Mouse (Mus musculus): Measurements from ENCODE around the gene Shc4. TPM values are rescaled to one million over a fixed set of nuclear protein-coding genes. Genes with fewer than 3 reads are reported as not detected.
A peak's percentile ranks its signal among the peaks of the same experiment; 100 is the strongest.

Gene Shc4
- polyA plus RNA-seq, 1 experiment = 4.8 TPM

DNA sequence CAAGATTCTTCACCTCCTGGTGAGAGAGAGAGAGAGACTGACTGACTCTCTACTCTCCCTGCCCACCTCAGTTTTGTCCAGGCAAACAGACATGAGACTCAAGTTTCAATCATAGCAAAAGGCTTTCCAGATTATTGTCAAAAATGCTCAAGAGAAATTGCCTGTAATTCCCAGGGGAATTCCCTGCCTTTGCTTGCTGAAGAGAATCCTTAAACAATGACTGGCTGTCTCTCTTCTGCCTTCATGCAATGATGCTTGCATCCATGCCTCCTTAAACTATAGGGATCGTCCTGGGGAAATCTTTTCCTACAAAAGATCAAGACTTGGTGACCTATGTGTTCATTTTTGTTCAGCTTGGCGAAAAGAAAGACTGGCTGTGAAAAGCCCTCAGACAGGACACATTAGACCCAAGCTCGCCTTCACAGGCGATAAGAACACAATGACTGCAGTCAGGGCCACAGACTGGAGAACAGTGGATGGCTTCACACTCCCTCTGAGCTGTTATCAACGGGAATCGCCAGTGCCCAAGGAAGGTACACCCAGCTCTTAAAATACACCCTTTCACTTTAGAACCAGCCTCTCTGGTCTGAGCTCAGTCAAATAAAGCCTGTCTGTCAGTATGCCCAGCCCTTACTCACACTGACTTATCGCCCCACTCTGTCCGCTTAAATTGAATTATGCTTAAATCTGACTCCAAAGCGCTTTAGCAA is 38.4 kb downstream of the Shc4 start:
- DNase-seq (ENCODE audit: extremely low spot score in 1 of 2, low spot score in 1 of 2) = no peak

DNA sequence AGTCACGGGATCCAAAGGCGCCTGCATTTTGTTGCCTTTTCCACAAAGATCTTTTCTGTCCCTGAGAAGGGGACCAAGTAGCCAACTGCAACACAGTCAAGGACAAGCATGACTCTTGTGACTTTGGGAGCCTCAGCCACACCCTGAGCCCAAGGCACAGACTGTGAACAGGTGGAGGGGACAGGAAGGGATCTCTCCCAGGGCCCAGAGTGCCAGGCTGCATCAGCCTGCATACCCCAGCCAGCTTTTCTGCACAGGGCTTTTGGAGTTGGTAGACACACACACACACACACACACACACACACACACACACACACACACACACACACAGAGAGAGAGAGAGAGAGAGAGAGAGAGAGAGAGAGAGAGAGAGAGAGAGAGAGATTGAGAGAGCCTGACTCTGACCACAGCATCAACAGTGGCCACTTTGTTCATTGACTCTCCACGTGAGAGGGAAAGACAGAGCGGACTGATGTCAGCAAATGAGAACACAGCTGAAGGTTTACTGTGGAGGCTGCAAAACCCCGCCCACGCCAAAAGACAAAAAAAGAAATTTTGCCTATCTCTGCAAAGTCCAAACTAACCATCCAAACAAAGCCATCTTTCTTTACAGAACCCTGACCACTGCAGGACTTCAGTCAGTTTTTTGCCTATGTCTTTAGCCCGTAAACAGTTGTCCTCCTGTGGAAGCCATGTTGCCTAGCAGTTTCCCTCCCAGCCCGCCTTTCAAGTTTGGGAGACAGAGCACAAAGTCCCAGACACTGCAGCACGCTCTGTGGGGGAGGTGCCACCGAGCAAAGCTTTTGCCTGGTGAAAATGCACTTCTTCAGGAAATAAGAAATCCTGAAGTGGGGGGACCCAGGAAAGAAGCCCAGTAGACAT is 39.1 kb downstream of the Shc4 start:
- peak in 1 of 2 experiments; percentile 56 for DNase-seq (ENCODE audit: extremely low spot score in 1 of 2, low spot score in 1 of 2)

GRCm38 (mm10) chr2:125683895-125684294 is 40.1 kb downstream of the Shc4 start:
- DNase-seq (ENCODE audit: extremely low spot score in 1 of 2, low spot score in 1 of 2) = no peak

- DNase-seq (ENCODE audit: extremely low spot score in 1 of 2, low spot score in 1 of 2) = no peak
Measured at GRCm38 (mm10) chr2:125681811-125682210, 42.1 kb downstream of the Shc4 start.

GRCm38 (mm10) chr2:125672957-125673631 is 50.9 kb downstream of the Shc4 start, which contains the start of gene Eid1:
Gene Eid1, plus strand, starts transcription at chr2:125673095.
- peak; percentile 27 to 83 for DNase-seq (ENCODE audit: extremely low spot score in 1 of 2, low spot score in 1 of 2)

GRCm38 (mm10) chr2:125672568-125672956 is 51.4 kb downstream of the Shc4 start:
- DNase-seq (ENCODE audit: extremely low spot score in 1 of 2, low spot score in 1 of 2) = peak; percentile 26 to 30

GRCm38 (mm10) chr2:125670846-125671245 is 53.1 kb downstream of the Shc4 start:
- no peak for DNase-seq (ENCODE audit: extremely low spot score in 1 of 2, low spot score in 1 of 2)

- DNase-seq (ENCODE audit: extremely low spot score in 1 of 2, low spot score in 1 of 2) = no peak
Measured at GRCm38 (mm10) chr2:125667721-125668120, 56.2 kb downstream of the Shc4 start.

DNA sequence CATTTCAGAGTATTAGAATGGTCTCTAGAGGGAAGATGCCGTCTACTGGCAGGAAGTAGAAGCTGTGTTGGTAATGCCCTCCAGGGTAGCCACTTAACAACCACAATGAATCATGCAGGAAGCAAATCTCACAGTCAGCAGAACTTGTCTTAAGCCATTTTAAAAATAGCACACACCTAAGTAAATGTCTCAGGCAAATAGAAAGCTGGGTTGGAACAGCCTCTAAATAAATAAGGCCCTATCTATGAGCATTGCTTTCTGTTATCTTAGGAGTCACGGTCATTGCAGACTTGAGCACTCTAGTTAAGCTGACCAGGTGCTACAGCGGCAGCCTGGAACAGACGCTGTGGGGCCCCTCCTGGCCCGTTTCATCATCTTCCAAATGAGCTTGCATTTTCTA is 56.8 kb downstream of the Shc4 start:
- no peak for DNase-seq (ENCODE audit: extremely low spot score in 1 of 2, low spot score in 1 of 2)

GRCm38 (mm10) chr2:125666668-125667067 is 57.3 kb downstream of the Shc4 start:
- no peak for DNase-seq (ENCODE audit: extremely low spot score in 1 of 2, low spot score in 1 of 2)

- no peak for DNase-seq (ENCODE audit: extremely low spot score in 1 of 2, low spot score in 1 of 2)
Measured at GRCm38 (mm10) chr2:125665909-125666308, 58.0 kb downstream of the Shc4 start.

GRCm38 (mm10) chr2:125665213-125665612 is 58.7 kb downstream of the Shc4 start:
- DNase-seq (ENCODE audit: extremely low spot score in 1 of 2, low spot score in 1 of 2) = no peak

GRCm38 (mm10) chr2:125662517-125662916 is 61.4 kb downstream of the Shc4 start:
- DNase-seq (ENCODE audit: extremely low spot score in 1 of 2, low spot score in 1 of 2) = no peak

DNA sequence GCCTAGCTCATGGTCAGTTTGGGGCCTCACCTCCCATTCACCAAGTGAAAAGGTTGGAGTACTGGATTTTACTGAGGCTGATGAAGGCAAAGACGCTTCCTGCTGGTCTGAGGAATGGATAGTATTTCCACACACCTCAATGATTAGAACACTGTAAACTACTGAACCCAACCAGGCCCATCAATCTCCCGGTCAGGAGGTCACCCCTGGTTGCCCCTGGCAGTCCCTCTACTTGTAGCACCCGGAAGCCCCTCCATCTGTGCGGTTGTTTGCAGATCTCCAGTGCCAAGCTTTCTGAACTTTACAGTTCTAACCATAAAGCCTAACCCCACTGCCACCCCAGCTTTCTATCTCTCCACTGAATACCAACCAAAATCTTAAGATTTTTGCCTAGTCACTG is 62.8 kb downstream of the Shc4 start:
- no peak for DNase-seq (ENCODE audit: extremely low spot score in 1 of 2, low spot score in 1 of 2)

GRCm38 (mm10) chr2:125660537-125661130 is 63.3 kb downstream of the Shc4 start:
- no peak for DNase-seq (ENCODE audit: extremely low spot score in 1 of 2, low spot score in 1 of 2)

- peak; percentile 20 to 82 for DNase-seq (ENCODE audit: extremely low spot score in 1 of 2, low spot score in 1 of 2)
Measured at GRCm38 (mm10) chr2:125659823-125660536, 64.0 kb downstream of the Shc4 start.

DNA sequence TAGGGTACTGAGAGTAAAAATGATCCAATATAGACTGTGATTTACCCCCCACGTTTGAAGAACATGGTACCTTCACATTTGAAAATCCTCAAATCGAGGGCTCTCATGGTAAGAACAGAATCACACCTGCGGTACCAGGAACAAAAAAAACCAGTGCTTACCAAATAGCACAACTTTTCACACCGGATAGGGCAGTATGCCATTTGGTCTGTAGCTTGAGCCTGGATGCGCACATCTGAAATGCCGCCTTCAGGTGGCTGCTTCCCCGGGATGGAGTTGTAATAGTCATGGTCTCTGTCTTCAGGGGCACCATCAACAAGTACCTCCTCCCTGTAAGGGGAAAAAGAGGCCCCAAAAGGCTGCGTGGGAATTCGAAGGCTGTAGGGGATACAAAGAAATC is 68.6 kb downstream of the Shc4 start:
- no peak for DNase-seq (ENCODE audit: extremely low spot score in 1 of 2, low spot score in 1 of 2)

DNA sequence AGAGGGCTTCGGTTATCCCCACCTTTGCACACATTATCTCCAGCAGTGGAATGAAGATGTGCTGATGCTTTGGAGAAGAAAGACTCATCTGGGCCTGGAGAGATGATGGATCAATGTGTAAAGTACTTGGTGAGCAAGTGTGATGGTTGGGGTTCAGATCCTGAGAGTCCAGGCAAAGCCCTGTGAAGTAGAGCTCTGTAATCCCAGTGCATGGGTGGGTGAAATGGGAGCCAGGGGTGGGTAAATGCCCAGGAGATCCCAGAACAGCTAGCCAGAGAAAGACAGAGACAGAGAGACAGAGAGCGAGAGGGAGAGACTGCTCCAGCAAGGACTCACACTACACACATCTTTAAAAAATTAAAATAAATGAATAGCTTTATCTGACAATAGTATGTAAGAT is 70.7 kb downstream of the Shc4 start:
- DNase-seq (ENCODE audit: extremely low spot score in 1 of 2, low spot score in 1 of 2) = no peak

DNA sequence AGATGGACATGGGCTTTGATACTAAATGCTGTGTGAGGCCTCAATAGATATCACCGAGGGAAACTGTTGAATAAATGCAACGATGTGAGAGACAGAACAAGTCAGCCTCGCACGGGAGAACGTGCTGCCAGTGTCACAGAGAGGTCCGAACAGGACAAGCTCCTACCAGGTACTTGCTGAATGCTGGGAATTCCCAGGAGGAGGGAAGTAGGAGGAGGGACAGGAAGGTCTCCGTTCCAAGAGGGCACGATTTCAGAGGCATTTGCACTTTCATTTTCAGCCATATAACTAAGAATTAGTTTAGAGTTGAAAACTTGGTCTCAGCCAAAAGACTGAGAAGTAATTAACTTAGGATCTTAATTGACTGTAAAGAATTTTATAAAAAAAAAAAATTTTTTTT is 72.4 kb downstream of the Shc4 start:
- no peak for DNase-seq (ENCODE audit: extremely low spot score in 1 of 2, low spot score in 1 of 2)

GRCm38 (mm10) chr2:125650742-125651352 is 73.1 kb downstream of the Shc4 start:
- no peak for DNase-seq (ENCODE audit: extremely low spot score in 1 of 2, low spot score in 1 of 2)
